Mouse (Mus musculus) cerebellum, adult 2 months (tissue): Measurements from ENCODE around the gene Lcorl.

ENCODE experiments used
- CTCF ChIP-seq: fragments of 200-500 bp; IDR thresholded peaks from 2 replicates; pipeline ENCODE4 v1.5.1; 2011; ENCODE audit warnings: low read depth, mild to moderate bottlenecking, control low read depth, low read length, moderate library complexity, borderline replicate concordance; ENCODE audit not compliant: insufficient read depth
- POLR2A ChIP-seq: fragments of 200-500 bp; IDR thresholded peaks from 2 replicates; pipeline ENCODE4 v1.6.1; 2011; ENCODE audit warnings: low read length, control low read depth, borderline replicate concordance; ENCODE audit not compliant: insufficient read depth

DNA sequence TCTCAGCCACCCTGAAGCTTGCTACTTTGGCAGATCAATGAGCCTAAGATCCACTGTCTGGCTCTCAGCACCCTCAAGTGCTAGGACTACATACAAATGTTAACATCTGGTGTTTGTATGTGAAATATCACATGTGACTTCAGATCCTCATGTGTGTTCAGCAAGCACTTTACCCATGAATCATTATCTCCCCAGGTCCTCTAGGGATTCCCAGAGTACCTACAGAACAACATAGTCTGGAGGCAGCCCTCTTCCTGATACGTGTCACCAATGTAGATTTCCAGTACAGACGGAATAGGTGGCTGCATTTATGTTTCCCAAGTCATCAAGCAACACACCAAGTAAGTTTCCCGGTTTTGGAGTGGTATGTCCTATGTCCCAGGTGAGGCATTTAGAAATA, 188.6 kb downstream of the Lcorl start:
- TF ChIP-seq CTCF (no peak), POLR2A (no peak)
